Comparison of ENCODE assay signal across 17 mouse cellular contexts in genomic region chr2:26590962-26591361, GRCm38 (mm10). TPM values are rescaled to one million over a fixed set of nuclear protein-coding genes. Genes with fewer than 3 reads are reported as not detected.
A peak's percentile ranks its signal among the peaks of the same experiment; 100 is the strongest.
DNase-seq lines count a peak whose midpoint lies in the region; ATAC-seq and TF ChIP-seq lines count a peak whose summit lies in the region.
"Had no signal": no experiment of that assay in that cellular context is flagged by ENCODE, and none has a peak within 500 bp of the region (broad histone marks: within the 10 kb centered on the region; RNA-seq: fewer than 3 reads in every experiment).

No protein-coding gene starts in this region.

- 0 out of 2 replicates have a peak overlapping the region, but pooled peaks have one; percentile 2 for H3K4me3 ChIP-seq in heart, embryonic 15.5 days
- no peak overlapping the region for H3K4me3 ChIP-seq in liver, embryonic 12.5 days
- no peak overlapping the region for H3K4me3 ChIP-seq in liver, postnatal 0 days (ENCODE audit: low read depth, low read length)
- H3K4me3 ChIP-seq in intestine, postnatal 0 days (ENCODE audit: low read depth, low read length): no peak overlapping the region
- H3K4me3 ChIP-seq: midbrain, embryonic 13.5 days; neural tube, embryonic 12.5 days had no signal

- no peak for ATAC-seq in heart, embryonic 15.5 days (replicated peaks; ENCODE audit: insufficient number of reproducible peaks, insufficient read depth, low FRiP score, low read depth)
- ATAC-seq in liver, embryonic 12.5 days: no peak
- ATAC-seq in liver, postnatal 0 days: no peak
- ATAC-seq in intestine, postnatal 0 days: no peak
- ATAC-seq: forebrain, embryonic 16.5 days; midbrain, embryonic 13.5 days had no signal

- TF ChIP-seq CTCF in liver, postnatal 0 days (IDR thresholded peaks at IDR 0.05; ENCODE audit: low read depth): no peak
- no peak for TF ChIP-seq CTCF in intestine, postnatal 0 days (IDR thresholded peaks at IDR 0.05; ENCODE audit: low read depth)

- TF ChIP-seq EP300 in liver, postnatal 0 days (IDR thresholded peaks at IDR 0.05; ENCODE audit: low read depth): no peak

- H3K4me1 ChIP-seq in heart, embryonic 15.5 days (replicated peaks): peaks cover 29% of the 10 kb centered on the region
- peaks cover 39% of the 10 kb centered on the region for H3K4me1 ChIP-seq in liver, embryonic 12.5 days
- peaks cover 22% of the 10 kb centered on the region for H3K4me1 ChIP-seq in liver, postnatal 0 days (ENCODE audit: insufficient read depth)
- H3K4me1 ChIP-seq in intestine, postnatal 0 days (replicated peaks; ENCODE audit: control insufficient read depth, insufficient read depth, low read length): 0 out of 2 replicates have a peak, but pooled peaks cover 3% of the 10 kb centered on the region

- H3K9ac ChIP-seq in heart, embryonic 15.5 days: no peak overlapping the region
- H3K9ac ChIP-seq in liver, embryonic 12.5 days: peak overlapping the region; percentile 12; the same call in 1 of the 2 replicates
- no peak overlapping the region for H3K9ac ChIP-seq in liver, postnatal 0 days (replicated peaks)
- peak overlapping the region; percentile 26; the same call in 1 of the 2 replicates for H3K9ac ChIP-seq in intestine, postnatal 0 days (ENCODE audit: low read depth, low read length)
- H3K9ac ChIP-seq: midbrain, embryonic 13.5 days; neural tube, embryonic 12.5 days had no signal

- H3K36me3 ChIP-seq in heart, embryonic 15.5 days: peaks cover 24% of the 10 kb centered on the region; the same call in 1 of the 2 replicates
- H3K36me3 ChIP-seq in liver, embryonic 12.5 days: peaks cover 62% of the 10 kb centered on the region
- H3K36me3 ChIP-seq in liver, postnatal 0 days (replicated peaks; ENCODE audit: insufficient read depth, low read length): peaks cover 22% of the 10 kb centered on the region
- H3K36me3 ChIP-seq in intestine, postnatal 0 days (ENCODE audit: control insufficient read depth, insufficient read depth): peaks cover 40% of the 10 kb centered on the region
- H3K36me3 ChIP-seq: midbrain, embryonic 13.5 days; neural tube, embryonic 12.5 days had no signal

- DNase-seq in heart, adult 8-10 months (ENCODE audit: low spot score): no peak
- no peak for DNase-seq in liver, postnatal 0 days
- peak; percentile 35 for DNase-seq in lung, postnatal 14 days
- DNase-seq in thymus, postnatal 14 days: no peak
- DNase-seq: adrenal gland, postnatal 36 days; gastrocnemius, postnatal 36 days had no signal

- 82% methylated on average over 7 of the region's 7 CpGs for WGBS in heart, embryonic 15.5 days
- WGBS in liver, embryonic 12.5 days (ENCODE audit: insufficient replicate concordance): 85% methylated on average over 7 of the region's 7 CpGs
- WGBS in liver, postnatal 0 days (ENCODE audit: insufficient replicate concordance): 82% methylated on average over 7 of the region's 7 CpGs
- 84% methylated on average over 7 of the region's 7 CpGs for WGBS in intestine, postnatal 0 days

- H3K9me3 ChIP-seq in heart, embryonic 15.5 days (replicated peaks): no peaks in the 10 kb centered on the region
- no peaks in the 10 kb centered on the region for H3K9me3 ChIP-seq in liver, embryonic 12.5 days (replicated peaks)
- no peaks in the 10 kb centered on the region for H3K9me3 ChIP-seq in liver, postnatal 0 days (ENCODE audit: low read length)
- H3K9me3 ChIP-seq in intestine, postnatal 0 days (ENCODE audit: control insufficient read depth): no peaks in the 10 kb centered on the region
- H3K9me3 ChIP-seq: midbrain, embryonic 13.5 days; neural tube, embryonic 12.5 days had no signal

- peak overlapping the region; percentile 89 for H3K4me2 ChIP-seq in heart, embryonic 15.5 days
- no peak overlapping the region for H3K4me2 ChIP-seq in liver, embryonic 12.5 days
- H3K4me2 ChIP-seq in liver, postnatal 0 days (ENCODE audit: low read depth, low read length): no peak overlapping the region
- peak overlapping the region; percentile 37 for H3K4me2 ChIP-seq in intestine, postnatal 0 days (replicated peaks; ENCODE audit: low read depth)
- H3K4me2 ChIP-seq: midbrain, embryonic 13.5 days; neural tube, embryonic 12.5 days had no signal

- H3K27ac ChIP-seq in heart, embryonic 15.5 days: peak overlapping the region; percentile 50
- no peak overlapping the region for H3K27ac ChIP-seq in liver, embryonic 12.5 days
- no peak overlapping the region for H3K27ac ChIP-seq in liver, postnatal 0 days (ENCODE audit: low read depth)
- no peak overlapping the region for H3K27ac ChIP-seq in intestine, postnatal 0 days (ENCODE audit: low read depth, low read length)
- H3K27ac ChIP-seq: midbrain, embryonic 13.5 days; neural tube, embryonic 12.5 days had no signal

- H3K27me3 ChIP-seq in heart, embryonic 15.5 days: no peaks in the 10 kb centered on the region
- H3K27me3 ChIP-seq in liver, embryonic 12.5 days (replicated peaks): no peaks in the 10 kb centered on the region
- H3K27me3 ChIP-seq in liver, postnatal 0 days (ENCODE audit: insufficient read depth, low read length): no peaks in the 10 kb centered on the region
- no peaks in the 10 kb centered on the region for H3K27me3 ChIP-seq in intestine, postnatal 0 days (replicated peaks; ENCODE audit: control insufficient read depth, insufficient read depth, low read length)
- H3K27me3 ChIP-seq: midbrain, embryonic 13.5 days; neural tube, embryonic 12.5 days had no signal

RNA-seq across cellular contexts. Expression of gene Gm20532, which starts 4.5 kb away (rescaled TPM):
- not detected in 2 replicates for polyA plus RNA-seq in heart, embryonic 15.5 days (2015; fragmentation: Nextera tagmentation; extraction: Ambion mirVana)
- total RNA-seq in heart, adult 8-10 months (2022): not detected
- polyA plus RNA-seq in liver, embryonic 12.5 days (2016; fragmentation: Nextera tagmentation; extraction: Ambion mirVana): not detected in 2 replicates
- polyA plus RNA-seq in liver, postnatal 0 days (2015; fragmentation: Nextera tagmentation; extraction: Ambion mirVana): not detected in 2 replicates
- polyA plus RNA-seq in intestine, postnatal 0 days (2015; fragmentation: Nextera tagmentation; extraction: Ambion mirVana): not detected in 2 replicates
- total RNA-seq: adrenal gland, postnatal 36 days; CH12.LX; gastrocnemius, postnatal 36 days; layer of hippocampus, adult 18-20 months had no signal
- polyA plus RNA-seq: forebrain, embryonic 16.5 days; liver, embryonic 16.5 days; midbrain, embryonic 13.5 days; neural tube, embryonic 12.5 days; stomach, embryonic 16.5 days; urinary bladder, adult 2 months had no signal

RNA-seq across cellular contexts. Expression of gene Egfl7, which starts 11.1 kb away (rescaled TPM):
- 159 and 197 TPM in 2 replicates for polyA plus RNA-seq in heart, embryonic 15.5 days (2015; fragmentation: Nextera tagmentation; extraction: Ambion mirVana)
- 100 to 1,000 TPM; 122 to 172 (median 148) TPM for total RNA-seq in heart, adult 8-10 months (2022)
- 106 and 120 TPM in 2 replicates for polyA plus RNA-seq in liver, embryonic 12.5 days (2016; fragmentation: Nextera tagmentation; extraction: Ambion mirVana)
- polyA plus RNA-seq in liver, postnatal 0 days (2015; fragmentation: Nextera tagmentation; extraction: Ambion mirVana): 49.6 and 53.0 TPM in 2 replicates
- polyA plus RNA-seq in intestine, postnatal 0 days (2015; fragmentation: Nextera tagmentation; extraction: Ambion mirVana): 54.4 and 65.2 TPM in 2 replicates

RNA-seq across cellular contexts. Expression of gene Agpat2, which starts 13.3 kb away (rescaled TPM):
- 19.9 and 26.3 TPM in 2 replicates for polyA plus RNA-seq in heart, embryonic 15.5 days (2015; fragmentation: Nextera tagmentation; extraction: Ambion mirVana)
- total RNA-seq in heart, adult 8-10 months (2022): 10 to 100 TPM; 51.1 to 65.9 (median 60.8) TPM
- 26.7 and 28.7 TPM in 2 replicates for polyA plus RNA-seq in liver, embryonic 12.5 days (2016; fragmentation: Nextera tagmentation; extraction: Ambion mirVana)
- 215 and 221 TPM in 2 replicates for polyA plus RNA-seq in liver, postnatal 0 days (2015; fragmentation: Nextera tagmentation; extraction: Ambion mirVana)
- 124 and 128 TPM in 2 replicates for polyA plus RNA-seq in intestine, postnatal 0 days (2015; fragmentation: Nextera tagmentation; extraction: Ambion mirVana)

RNA-seq across cellular contexts. Expression of gene Fam69b, which starts 37.3 kb away (rescaled TPM):
- polyA plus RNA-seq in heart, embryonic 15.5 days (2015; fragmentation: Nextera tagmentation; extraction: Ambion mirVana): 12.2 and 18.0 TPM in 2 replicates
- total RNA-seq in heart, adult 8-10 months (2022): 10 to 100 TPM; 15.0 to 26.6 (median 20.9) TPM
- 4.6 and 5.5 TPM in 2 replicates for polyA plus RNA-seq in liver, embryonic 12.5 days (2016; fragmentation: Nextera tagmentation; extraction: Ambion mirVana)
- polyA plus RNA-seq in liver, postnatal 0 days (2015; fragmentation: Nextera tagmentation; extraction: Ambion mirVana): 0.48 and 0.56 TPM in 2 replicates
- 6.8 and 6.9 TPM in 2 replicates for polyA plus RNA-seq in intestine, postnatal 0 days (2015; fragmentation: Nextera tagmentation; extraction: Ambion mirVana)

Comparison
In these comparisons a context has a peak if more than half of its experiments do, and no peak if none do; other contexts are left out.
1. H3K9ac ChIP-seq: peak in liver, embryonic 12.5 days (single experiment) and intestine, postnatal 0 days (single experiment); none in heart, embryonic 15.5 days (single experiment) and liver, postnatal 0 days (single experiment).
2. H3K4me2 ChIP-seq: peak in heart, embryonic 15.5 days (single experiment) and intestine, postnatal 0 days (single experiment); none in liver, embryonic 12.5 days (single experiment) and liver, postnatal 0 days (single experiment).